Mouse (Mus musculus): ENCODE data around the gene Olfr970.
"Not testable (repeated sequence)": the region's sequence is repeated elsewhere in the genome, so short reads cannot be mapped to it uniquely, and the experiment has no call there.

Olfr970 gene

GRCm38 (mm10) chr9:39808560-39808959 is at the start of gene Olfr970:
Gene Olfr970 (plus strand): TSS chr9:39808860.
- DNase-seq (ENCODE audit: low spot score in 2 of 2): no peak

GRCm38 (mm10) chr9:39783153-39783552 is 25.5 kb upstream of the Olfr970 start, which contains the start of gene Olfr968:
Gene Olfr968 (minus strand): TSS chr9:39783253.
- no peak for DNase-seq (ENCODE audit: low spot score in 2 of 2)

GRCm38 (mm10) chr9:39790558-39790957 is 18.1 kb upstream of the Olfr970 start, which contains the start of gene Olfr969:
Gene Olfr969 (plus strand): TSS chr9:39790945.
- no peak for DNase-seq (ENCODE audit: low spot score in 2 of 2)

GRCm38 (mm10) chr9:39836576-39836975 is 27.9 kb downstream of the Olfr970 start, which contains the start of gene Olfr971:
Gene Olfr971 (plus strand): TSS chr9:39836876.
- DNase-seq (ENCODE audit: low spot score in 2 of 2): not testable (repeated sequence)

GRCm38 (mm10) chr9:39866122-39866521 is 57.5 kb downstream of the Olfr970 start, which contains the start of gene Olfr972:
Gene Olfr972 (plus strand): TSS chr9:39866422.
- no peak for DNase-seq (ENCODE audit: low spot score in 2 of 2)

Data from urinary bladder, adult 18-20 months (tissue).